Mouse (Mus musculus) granulocyte monocyte progenitor cell, adult 5-6 weeks (primary cell): ENCODE data around the gene Wdr41. TPM values are rescaled to one million over a fixed set of nuclear protein-coding genes. Genes with fewer than 3 reads are reported as not detected.
A peak's percentile ranks its signal among the peaks of the same experiment; 100 is the strongest.

Experiments used
- ATAC-seq: replicated peaks from 2 replicates; pipeline ENCODE4 v1.8.0; 2016; ENCODE audit warnings: mild to moderate bottlenecking, moderate TSS enrichment, inconsistent platforms; ENCODE audit not compliant: poor library complexity, severe bottlenecking
- total RNA-seq, 2 experiments: library from RNA; stranded (forward) in 1 of 2; stranded (reverse) in 1 of 2; fragments of 200-712, 200-1000 nt in 1 of 2; fragments of >200 nt in 1 of 2; fragmentation: Nextera tagmentation in 1 of 2; gene quantifications; 2 replicates each; pipeline ENCODE4 v1.2.3; 2014 to 2017

The Wdr41 gene
- total RNA-seq (2014; fragmentation: Nextera tagmentation) (23.5 and 30.1 TPM in 2 replicates), total RNA-seq (2017) (15.3 and 20.0 TPM in 2 replicates)

GRCm38 (mm10) chr13:94976219-94977186, at the start of gene Wdr41:
Wdr41 (plus strand) TSS chr13:94976344.
- ATAC-seq: peak; percentile 94

DNA sequence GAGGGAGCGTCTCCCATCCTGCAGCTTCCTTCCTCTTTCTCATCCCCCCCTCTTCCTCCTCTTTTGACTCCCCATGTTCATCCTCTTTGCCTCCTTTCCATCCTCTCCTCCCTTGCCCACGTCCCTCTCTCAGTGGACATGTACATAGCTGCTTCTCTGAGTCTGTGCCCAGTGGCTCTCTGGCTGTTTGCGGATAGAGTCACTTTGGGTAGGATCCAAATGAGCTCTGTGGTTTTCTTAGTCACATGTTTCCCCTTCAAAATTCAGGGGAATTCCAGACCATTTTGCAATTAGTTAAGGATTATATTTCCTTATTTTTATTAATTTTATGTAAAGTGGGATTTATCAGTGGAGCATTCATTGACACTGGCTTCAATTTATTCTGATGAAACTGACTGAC, 48.1 kb upstream of the Wdr41 start:
- ATAC-seq: no peak

DNA sequence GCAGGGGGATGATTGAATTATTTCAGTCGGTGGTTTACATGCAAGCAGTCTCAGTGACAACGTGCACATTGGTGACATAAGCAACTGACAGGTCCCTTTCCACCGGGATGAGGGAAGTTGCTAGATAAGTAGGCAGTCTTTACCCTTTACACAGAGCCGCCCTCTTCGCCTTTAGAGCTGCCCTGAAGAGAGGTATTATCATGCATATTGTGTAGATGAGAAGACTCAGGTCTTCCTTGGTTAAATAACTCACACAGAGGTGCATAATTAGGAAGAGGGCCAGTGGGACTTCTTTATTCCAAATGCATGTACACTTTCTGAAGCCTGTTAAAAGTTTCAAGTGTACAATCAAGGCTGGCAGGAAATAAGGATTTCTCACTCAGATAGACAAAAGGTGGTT, 37.7 kb upstream of the Wdr41 start:
- ATAC-seq: no peak

GRCm38 (mm10) chr13:94940104-94940503, 36.0 kb upstream of the Wdr41 start:
- no peak for ATAC-seq

GRCm38 (mm10) chr13:94941230-94941629, 34.9 kb upstream of the Wdr41 start:
- peak; percentile 62; the same call in 1 of the 2 replicates for ATAC-seq

GRCm38 (mm10) chr13:94955941-94956340, 20.2 kb upstream of the Wdr41 start:
- ATAC-seq: no peak

- no peak for ATAC-seq
Measured at GRCm38 (mm10) chr13:94957965-94958364, 18.2 kb upstream of the Wdr41 start.

GRCm38 (mm10) chr13:94969992-94970553, 6.1 kb upstream of the Wdr41 start:
- ATAC-seq: no peak

GRCm38 (mm10) chr13:94975828-94976218, 321 bp upstream of the Wdr41 start:
- peak; percentile 45 for ATAC-seq

GRCm38 (mm10) chr13:94979081-94979480, 2.9 kb downstream of the Wdr41 start:
- no peak for ATAC-seq

DNA sequence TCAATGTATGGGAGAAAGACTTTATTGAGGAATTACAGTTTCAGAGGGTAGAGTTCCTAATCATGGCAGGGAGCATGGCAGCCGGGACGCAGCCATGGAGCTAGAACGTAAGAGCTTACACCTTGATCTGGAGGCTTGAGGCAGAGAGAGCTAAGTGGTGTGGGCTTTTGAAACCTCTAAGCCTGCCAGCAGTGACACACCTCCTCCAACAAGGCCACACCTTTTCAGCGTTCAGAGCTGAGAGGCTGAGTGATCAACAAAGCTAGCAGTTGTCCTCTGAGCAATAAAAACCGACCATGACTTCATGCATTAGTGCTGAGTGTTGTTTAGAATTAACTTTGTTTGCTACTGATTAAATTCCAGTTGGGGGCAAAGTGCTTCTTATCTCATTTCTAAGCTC, 14.4 kb downstream of the Wdr41 start:
- ATAC-seq: no peak

- ATAC-seq: no peak
Measured at GRCm38 (mm10) chr13:95007281-95007680, 31.1 kb downstream of the Wdr41 start.

DNA sequence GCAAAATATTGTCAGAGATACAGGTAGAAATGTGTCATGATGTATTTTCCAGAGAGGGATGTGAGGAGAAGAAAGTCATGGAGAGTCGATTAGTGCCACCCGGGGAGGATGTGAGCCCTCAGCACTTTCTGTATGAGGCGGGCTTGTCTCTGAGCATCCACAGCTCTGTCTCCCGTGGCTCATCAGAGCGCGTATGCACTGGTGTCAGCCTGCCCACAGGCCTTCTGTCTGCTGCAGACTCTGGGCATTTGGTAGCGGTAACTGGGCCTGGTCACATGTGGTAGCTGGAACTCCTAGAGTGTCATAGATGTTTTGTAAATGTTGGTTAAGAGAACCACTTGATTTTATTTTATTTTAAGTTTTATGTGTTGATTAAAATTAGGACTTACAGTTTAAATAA, 33.1 kb downstream of the Wdr41 start:
- ATAC-seq: no peak

- no peak for ATAC-seq
Measured at GRCm38 (mm10) chr13:95011546-95012257, 35.6 kb downstream of the Wdr41 start.

DNA sequence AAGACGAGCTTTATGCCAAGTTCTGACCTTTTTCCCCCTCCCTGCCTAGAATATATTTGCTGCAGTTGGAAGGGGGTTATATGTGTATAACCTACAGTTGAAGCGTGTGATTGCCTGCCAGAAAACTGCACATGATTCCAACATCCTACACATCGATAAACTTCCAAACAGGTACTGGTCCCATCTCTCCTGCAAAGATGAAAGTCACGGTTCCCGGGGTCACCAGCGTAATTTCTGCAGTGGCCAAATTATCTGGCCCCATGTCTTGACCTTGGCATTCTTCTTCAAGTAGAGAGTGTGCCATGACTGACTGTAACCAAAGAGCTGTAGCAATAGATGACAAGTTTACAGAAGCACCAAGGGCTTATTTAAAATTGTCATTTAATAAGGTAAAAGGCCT, 41.1 kb downstream of the Wdr41 start:
- no peak for ATAC-seq

DNA sequence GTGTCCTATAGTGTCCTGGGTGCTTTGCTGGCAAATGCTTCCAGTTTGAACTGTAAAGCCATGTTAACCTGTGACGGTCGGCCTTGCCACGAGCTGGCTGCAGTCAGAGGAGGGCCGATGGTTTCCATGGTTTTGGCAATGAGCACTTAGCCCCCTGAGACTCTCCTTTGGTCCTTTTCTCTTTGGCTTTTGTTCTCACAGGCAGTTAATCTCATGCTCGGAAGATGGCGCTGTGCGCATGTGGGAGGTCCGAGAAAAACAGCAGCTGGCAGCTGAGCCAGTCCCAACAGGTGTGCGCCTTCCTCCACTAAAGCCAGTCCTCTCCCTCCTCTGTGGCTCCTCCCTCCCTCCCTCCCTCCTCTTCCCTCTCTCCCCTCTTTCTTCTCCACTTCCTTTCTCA, 41.8 kb downstream of the Wdr41 start:
- ATAC-seq: peak; percentile 52; the same call in 1 of the 2 replicates

GRCm38 (mm10) chr13:95019345-95019744, 43.2 kb downstream of the Wdr41 start:
- peak; percentile 82 for ATAC-seq

DNA sequence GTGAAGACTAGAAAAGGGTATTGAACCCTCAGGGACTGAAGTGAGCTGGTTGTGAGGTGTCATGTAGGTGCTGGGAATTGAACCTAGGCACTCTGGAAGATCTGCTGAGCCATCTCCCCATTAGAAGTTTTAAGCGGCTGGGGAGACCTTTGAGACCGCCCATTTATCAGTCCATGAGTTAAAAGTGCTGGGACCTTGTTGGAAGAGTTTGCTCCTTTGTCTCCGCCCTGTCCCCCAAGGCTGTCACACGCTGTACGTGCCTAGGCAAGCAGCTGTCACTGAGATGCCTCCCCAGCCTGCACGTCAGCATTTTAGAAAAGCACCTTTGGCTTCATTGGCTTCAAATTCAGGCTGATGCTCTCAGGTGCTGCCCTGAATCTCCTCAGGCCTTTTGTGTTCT, 44.1 kb downstream of the Wdr41 start:
- ATAC-seq: no peak

- ATAC-seq: no peak
Measured at GRCm38 (mm10) chr13:95030828-95031227, 54.7 kb downstream of the Wdr41 start.

GRCm38 (mm10) chr13:95032127-95032831, 56.1 kb downstream of the Wdr41 start:
- ATAC-seq: no peak
